14 mouse cellular contexts compared by ENCODE assay signal in the genomic region with DNA sequence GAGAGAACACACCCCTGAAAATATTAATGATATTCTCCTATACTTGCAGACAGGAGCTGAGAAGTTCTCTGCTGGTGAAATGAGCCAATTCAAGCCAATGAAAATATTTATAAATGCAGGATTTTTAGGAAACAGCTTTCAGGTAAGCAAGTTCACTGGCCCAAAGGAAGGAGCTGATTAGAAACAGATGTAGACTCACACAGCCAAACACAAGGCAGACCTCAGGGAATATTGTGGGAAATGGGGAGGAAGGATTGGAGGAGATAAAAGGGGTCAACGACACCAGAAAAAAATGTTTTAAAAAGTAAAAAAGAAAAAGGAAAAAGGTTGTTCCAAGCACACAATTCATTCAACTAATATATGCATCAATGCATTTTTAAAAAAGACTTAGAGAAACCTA.
"Had no signal": no experiment of that assay in that cellular context is flagged by ENCODE, and none has a peak within 500 bp of the region (broad histone marks: within the 10 kb centered on the region; RNA-seq: fewer than 3 reads in every experiment).

No protein-coding gene starts in this region.

- H3K9ac ChIP-seq: liver, embryonic 15.5 days; midbrain, embryonic 13.5 days had no signal

- H3K4me2 ChIP-seq: liver, embryonic 11.5 days; liver, embryonic 15.5 days; midbrain, embryonic 13.5 days had no signal

- H3K27ac ChIP-seq: layer of hippocampus, adult 2 months; liver, embryonic 15.5 days; midbrain, embryonic 13.5 days had no signal

- H3K27me3 ChIP-seq: liver, embryonic 15.5 days; midbrain, embryonic 13.5 days had no signal

- H3K9me3 ChIP-seq: liver, embryonic 15.5 days had no signal

- ATAC-seq: lung, postnatal 0 days; midbrain, embryonic 13.5 days had no signal

- H3K4me3 ChIP-seq: layer of hippocampus, adult 2 months; liver, embryonic 15.5 days; midbrain, embryonic 13.5 days had no signal

- DNase-seq: kidney, adult 9 months; kidney, postnatal 10 days; kidney, postnatal 4 days; left cerebral cortex, postnatal 4 days; lung, adult 2 months; lung, postnatal 36 days; right cerebral cortex, adult 18-20 months; right cerebral cortex, postnatal 25 days; thymus, postnatal 4 days had no signal

- H3K4me1 ChIP-seq: liver, embryonic 15.5 days; midbrain, embryonic 13.5 days had no signal

- H3K36me3 ChIP-seq: liver, embryonic 15.5 days; midbrain, embryonic 13.5 days had no signal
